Mouse (Mus musculus): Measurements from ENCODE around the gene Gm5136.
A peak's percentile ranks its signal among the peaks of the same experiment; 100 is the strongest.

Gene Gm5136

GRCm38 (mm10) chr10:108699946-108700345 lies at the start of gene Gm5136:
Gene Gm5136 (minus strand): TSS chr10:108700160.
- DNase-seq (ENCODE audit: low spot score in 2 of 2): no peak

GRCm38 (mm10) chr10:108743759-108744158 lies 43.8 kb upstream of the Gm5136 start:
- no peak for DNase-seq (ENCODE audit: low spot score in 2 of 2)

- DNase-seq (ENCODE audit: low spot score in 2 of 2): no peak
Observed at GRCm38 (mm10) chr10:108733982-108734381, 34.0 kb upstream of the Gm5136 start.

GRCm38 (mm10) chr10:108728961-108729360 lies 29.0 kb upstream of the Gm5136 start:
- DNase-seq (ENCODE audit: low spot score in 2 of 2): no peak

- DNase-seq (ENCODE audit: low spot score in 2 of 2): no peak
Observed at GRCm38 (mm10) chr10:108726391-108726790, 26.4 kb upstream of the Gm5136 start.

GRCm38 (mm10) chr10:108724878-108725277 lies 24.9 kb upstream of the Gm5136 start:
- no peak for DNase-seq (ENCODE audit: low spot score in 2 of 2)

- peak; percentile 40 to 73 for DNase-seq (ENCODE audit: low spot score in 2 of 2)
Observed at GRCm38 (mm10) chr10:108710514-108710913, 10.6 kb upstream of the Gm5136 start.

- no peak for DNase-seq (ENCODE audit: low spot score in 2 of 2)
Observed at GRCm38 (mm10) chr10:108705658-108706057, 5.7 kb upstream of the Gm5136 start.

GRCm38 (mm10) chr10:108701361-108702128 lies 1.6 kb upstream of the Gm5136 start:
- no peak for DNase-seq (ENCODE audit: low spot score in 2 of 2)

GRCm38 (mm10) chr10:108697062-108697461 lies 2.9 kb downstream of the Gm5136 start:
- DNase-seq (ENCODE audit: low spot score in 2 of 2): peak in 1 of 2 experiments; percentile 35

- no peak for DNase-seq (ENCODE audit: low spot score in 2 of 2)
Observed at GRCm38 (mm10) chr10:108690954-108691353, 9.0 kb downstream of the Gm5136 start.

- no peak for DNase-seq (ENCODE audit: low spot score in 2 of 2)
Observed at GRCm38 (mm10) chr10:108686696-108687095, 13.3 kb downstream of the Gm5136 start.

GRCm38 (mm10) chr10:108679675-108680390 lies 20.1 kb downstream of the Gm5136 start:
- peak; percentile 68 to 69 for DNase-seq (ENCODE audit: low spot score in 2 of 2)

GRCm38 (mm10) chr10:108677053-108677452 lies 22.9 kb downstream of the Gm5136 start:
- no peak for DNase-seq (ENCODE audit: low spot score in 2 of 2)

GRCm38 (mm10) chr10:108668944-108669343 lies 31.0 kb downstream of the Gm5136 start:
- no peak for DNase-seq (ENCODE audit: low spot score in 2 of 2)

GRCm38 (mm10) chr10:108660295-108660694 lies 39.7 kb downstream of the Gm5136 start:
- DNase-seq (ENCODE audit: low spot score in 2 of 2): no peak

GRCm38 (mm10) chr10:108658300-108658699 lies 41.7 kb downstream of the Gm5136 start:
- no peak for DNase-seq (ENCODE audit: low spot score in 2 of 2)

GRCm38 (mm10) chr10:108657669-108658068 lies 42.3 kb downstream of the Gm5136 start:
- no peak for DNase-seq (ENCODE audit: low spot score in 2 of 2)

- DNase-seq (ENCODE audit: low spot score in 2 of 2): no peak
Observed at GRCm38 (mm10) chr10:108656898-108657297, 43.1 kb downstream of the Gm5136 start.

- DNase-seq (ENCODE audit: low spot score in 2 of 2): no peak
Observed at GRCm38 (mm10) chr10:108655074-108655473, 44.9 kb downstream of the Gm5136 start.

- no peak for DNase-seq (ENCODE audit: low spot score in 2 of 2)
Observed at GRCm38 (mm10) chr10:108652831-108653230, 47.1 kb downstream of the Gm5136 start.

- DNase-seq (ENCODE audit: low spot score in 2 of 2): no peak
Observed at GRCm38 (mm10) chr10:108652066-108652465, 47.9 kb downstream of the Gm5136 start.

GRCm38 (mm10) chr10:108649174-108649573 lies 50.8 kb downstream of the Gm5136 start:
- no peak for DNase-seq (ENCODE audit: low spot score in 2 of 2)
